Mouse (Mus musculus): ENCODE results near the gene Ctns. TPM values are rescaled to one million over a fixed set of nuclear protein-coding genes. Genes with fewer than 3 reads are reported as not detected.

Ctns gene
- polyA plus RNA-seq, 1 experiment from 2014 or later, result 18.6 TPM

DNA sequence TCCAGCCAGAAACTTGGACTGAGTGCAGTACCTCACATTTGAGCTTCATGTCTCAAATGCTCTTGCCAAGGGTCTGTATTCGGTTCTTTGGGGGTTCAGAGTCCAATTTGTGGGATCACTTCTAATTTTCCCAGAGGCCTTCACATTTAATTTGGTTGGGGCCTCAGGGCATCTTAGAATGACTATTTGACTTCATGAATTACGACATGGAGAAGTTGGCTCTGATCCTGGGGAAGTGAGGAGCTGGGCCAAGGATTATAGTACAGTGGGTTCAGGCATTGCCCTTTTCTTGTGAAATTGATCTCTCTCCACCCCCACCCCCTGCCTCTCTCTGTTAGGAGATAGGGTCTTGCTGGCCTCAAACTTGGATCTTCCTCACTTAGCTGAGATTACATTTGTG is 2.2 kb upstream of the Ctns start:
- Histone ChIP-seq H3K9me3 (replicated peaks; ENCODE audit: control insufficient read depth, low read length, poor library complexity, severe bottlenecking) (no peaks in the 10 kb centered on the region), H3K27ac (ENCODE audit: low read length) (no peak overlapping the region), H3K36me3 (ENCODE audit: control insufficient read depth, insufficient read depth, low read length) (no peaks in the 10 kb centered on the region), H3K4me1 (ENCODE audit: control insufficient read depth, insufficient read depth, low read length) (peaks cover 11% of the 10 kb centered on the region), H3K4me3 (ENCODE audit: low read depth, low read length) (no peak overlapping the region), H3K27me3 (ENCODE audit: control insufficient read depth, insufficient read depth, low read depth, low read length) (no peaks in the 10 kb centered on the region), H3K9ac (ENCODE audit: low read depth, low read length) (no peak overlapping the region), H3K4me2 (ENCODE audit: low read length) (no peak overlapping the region)
- ATAC-seq, result no peak
- WGBS, result 67% methylated on average over 2 of the region's 2 CpGs

DNA sequence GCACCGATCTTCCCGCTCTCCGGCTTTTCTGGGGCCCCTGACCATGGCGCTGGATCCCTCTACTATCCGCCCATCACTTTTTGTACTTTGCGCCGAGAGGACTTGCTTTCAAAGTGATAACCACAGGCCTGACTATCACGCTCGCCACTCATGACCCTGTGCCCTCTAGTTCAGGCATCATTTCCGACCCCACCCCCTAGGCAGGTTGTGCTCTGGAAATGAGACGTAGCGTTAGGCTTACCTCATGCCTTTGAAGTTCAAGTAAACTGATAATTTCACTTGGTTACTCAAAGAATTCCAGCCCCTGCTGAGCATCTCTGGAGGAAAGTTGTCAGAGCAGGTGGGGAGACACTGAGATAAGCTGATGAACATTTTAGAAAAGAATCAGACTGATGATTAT is 1.0 kb upstream of the Ctns start:
- Histone ChIP-seq H3K4me3 (ENCODE audit: low read depth, low read length) (peak overlapping the region; percentile 73), H3K27me3 (ENCODE audit: control insufficient read depth, insufficient read depth, low read depth, low read length) (no peaks in the 10 kb centered on the region), H3K9me3 (replicated peaks; ENCODE audit: control insufficient read depth, low read length, poor library complexity, severe bottlenecking) (no peaks in the 10 kb centered on the region), H3K4me1 (ENCODE audit: control insufficient read depth, insufficient read depth, low read length) (peaks cover 11% of the 10 kb centered on the region), H3K4me2 (ENCODE audit: low read length) (peak overlapping the region; percentile 91), H3K27ac (ENCODE audit: low read length) (peak overlapping the region; percentile 66; the same call in 1 of the 2 replicates), H3K9ac (ENCODE audit: low read depth, low read length) (peak overlapping the region; percentile 90), H3K36me3 (ENCODE audit: control insufficient read depth, insufficient read depth, low read length) (no peaks in the 10 kb centered on the region)
- 2% methylated on average over 12 of the region's 12 CpGs for WGBS
- ATAC-seq, result no peak

DNA sequence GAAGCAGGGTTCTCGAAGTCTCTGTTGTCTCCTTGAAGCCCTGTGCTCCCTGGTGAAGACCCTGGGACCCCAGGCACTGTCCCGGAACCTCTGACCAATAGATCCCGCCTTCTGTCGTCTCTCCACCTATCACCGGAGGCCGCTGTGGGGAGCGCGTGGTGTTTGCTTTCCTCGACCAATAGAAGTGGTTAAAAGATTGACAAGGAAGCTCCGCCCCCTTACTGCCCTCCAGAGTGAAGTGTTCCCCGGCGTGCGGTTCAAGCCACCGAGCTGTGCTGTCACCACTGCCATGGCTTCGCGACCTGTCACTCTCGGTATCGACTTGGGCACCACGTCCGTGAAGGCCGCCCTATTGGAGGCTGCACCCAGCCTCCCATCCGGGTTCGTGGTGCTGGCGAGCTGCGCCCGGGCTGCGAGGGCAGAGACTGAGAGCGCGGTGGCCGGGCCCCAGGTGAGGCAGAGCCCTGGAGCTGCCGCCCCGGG is 429 bp upstream of the Ctns start, which contains the start of gene Shpk:
TSS of gene Shpk (plus strand) at position 231 of the 483 bp plus-strand sequence.
- peak within 1 kb of the TSS; percentile 73 for H3K4me3 ChIP-seq (ENCODE audit: low read depth, low read length)
- peak within 1 kb of the TSS; percentile 90 for H3K9ac ChIP-seq (ENCODE audit: low read depth, low read length)
- H3K27ac ChIP-seq (ENCODE audit: low read length), result peak within 1 kb of the TSS; percentile 77
- WGBS, result under 1% methylated on average over 31 of the region's 32 CpGs
- no peaks in the 10 kb centered on the region for H3K27me3 ChIP-seq (ENCODE audit: control insufficient read depth, insufficient read depth, low read depth, low read length)
- H3K4me1 ChIP-seq (ENCODE audit: control insufficient read depth, insufficient read depth, low read length), result peaks cover 11% of the 10 kb centered on the region
- no peaks in the 10 kb centered on the region for H3K9me3 ChIP-seq (replicated peaks; ENCODE audit: control insufficient read depth, low read length, poor library complexity, severe bottlenecking)
- no peaks in the 10 kb centered on the region for H3K36me3 ChIP-seq (ENCODE audit: control insufficient read depth, insufficient read depth, low read length)
- H3K4me2 ChIP-seq (ENCODE audit: low read length), result peak within 1 kb of the TSS; percentile 91
- peak; percentile 97 for ATAC-seq

DNA sequence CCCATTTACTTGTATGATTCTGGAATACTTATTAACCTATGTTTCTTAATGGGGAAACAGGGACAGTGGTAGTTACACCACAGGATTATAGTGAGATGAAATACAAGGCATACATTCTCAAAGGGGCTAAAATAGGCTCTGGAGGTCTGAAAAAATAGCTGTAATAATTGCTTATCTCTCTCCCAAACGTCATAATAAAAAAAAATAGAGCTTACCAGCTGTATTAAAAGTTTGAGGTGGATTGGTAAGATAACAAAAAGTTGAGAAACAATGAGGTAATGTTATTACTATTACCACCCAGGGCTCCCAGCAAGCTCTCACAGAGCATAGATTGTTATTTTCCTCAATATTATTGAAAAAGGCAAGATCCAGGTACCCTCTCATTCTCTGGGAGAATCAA is 652 bp downstream of the Ctns start:
- Histone ChIP-seq H3K9me3 (replicated peaks; ENCODE audit: control insufficient read depth, low read length, poor library complexity, severe bottlenecking) (no peaks in the 10 kb centered on the region), H3K4me1 (ENCODE audit: control insufficient read depth, insufficient read depth, low read length) (peaks cover 11% of the 10 kb centered on the region), H3K27me3 (ENCODE audit: control insufficient read depth, insufficient read depth, low read depth, low read length) (no peaks in the 10 kb centered on the region), H3K4me2 (ENCODE audit: low read length) (peak overlapping the region; percentile 91), H3K27ac (ENCODE audit: low read length) (no peak overlapping the region; the same call in 1 of the 2 replicates), H3K4me3 (ENCODE audit: low read depth, low read length) (peak overlapping the region; percentile 73), H3K9ac (ENCODE audit: low read depth, low read length) (peak overlapping the region; percentile 90), H3K36me3 (ENCODE audit: control insufficient read depth, insufficient read depth, low read length) (no peaks in the 10 kb centered on the region)
- WGBS, result 8% methylated on average over 1 of the region's 1 CpGs
- ATAC-seq, result no peak

DNA sequence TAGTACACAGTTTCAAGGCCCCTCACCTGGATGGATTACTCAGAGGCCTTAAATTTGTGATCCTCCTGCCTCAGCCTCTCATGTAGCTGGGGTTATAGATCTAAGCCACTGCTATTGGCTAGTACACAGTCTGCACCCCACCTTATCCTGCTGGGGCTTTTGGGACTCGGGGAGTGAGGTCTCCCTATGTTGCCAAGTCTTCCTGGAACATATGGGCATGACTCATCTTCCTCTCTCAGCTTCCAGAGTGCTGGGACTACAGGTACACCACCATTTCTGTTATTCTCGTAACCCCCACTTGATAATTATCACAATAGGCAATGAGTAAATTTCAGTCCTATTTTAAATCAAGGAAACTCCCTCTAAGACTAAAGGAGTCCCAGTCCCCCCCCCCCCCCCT is 4.4 kb downstream of the Ctns start:
- Histone ChIP-seq H3K4me1 (ENCODE audit: control insufficient read depth, insufficient read depth, low read length) (peaks cover 8% of the 10 kb centered on the region; the same call in 1 of the 2 replicates), H3K9ac (ENCODE audit: low read depth, low read length) (no peak overlapping the region)

DNA sequence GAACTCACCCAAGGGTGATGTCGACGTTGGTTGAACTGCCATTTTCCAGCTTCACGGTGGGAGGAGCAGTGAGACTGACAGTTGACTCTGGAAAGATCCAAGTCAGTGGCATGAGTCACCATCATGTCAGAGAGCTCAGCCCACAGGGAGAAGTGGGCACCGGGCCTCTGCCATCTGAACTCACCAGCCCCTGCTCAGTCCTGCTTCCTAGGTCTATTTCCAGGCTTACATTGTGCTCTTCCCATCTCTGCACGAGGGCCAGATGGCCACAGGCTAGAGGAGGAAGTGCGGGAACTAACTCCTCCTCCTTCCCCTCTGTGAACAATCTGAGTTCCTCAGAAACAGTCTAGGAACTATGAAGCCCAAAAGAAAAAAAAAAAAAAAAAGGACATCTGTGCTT is 5.8 kb downstream of the Ctns start:
- peaks cover 16% of the 10 kb centered on the region for H3K36me3 ChIP-seq (ENCODE audit: control insufficient read depth, insufficient read depth, low read length)
- no peak overlapping the region for H3K4me3 ChIP-seq (ENCODE audit: low read depth, low read length)
- H3K27ac ChIP-seq (ENCODE audit: low read length), result no peak overlapping the region
- H3K9ac ChIP-seq (ENCODE audit: low read depth, low read length), result no peak overlapping the region
- H3K4me2 ChIP-seq (ENCODE audit: low read length), result no peak overlapping the region
- no peak for ATAC-seq
- H3K4me1 ChIP-seq (ENCODE audit: control insufficient read depth, insufficient read depth, low read length), result peaks cover 3% of the 10 kb centered on the region; the same call in 1 of the 2 replicates
- no peaks in the 10 kb centered on the region for H3K27me3 ChIP-seq (ENCODE audit: control insufficient read depth, insufficient read depth, low read depth, low read length)
- WGBS, result 80% methylated on average over 6 of the region's 6 CpGs
- H3K9me3 ChIP-seq (replicated peaks; ENCODE audit: control insufficient read depth, low read length, poor library complexity, severe bottlenecking), result no peaks in the 10 kb centered on the region

More for the DNA sequence above, 4.4 kb downstream of the Ctns start:
- Histone ChIP-seq H3K4me2 (ENCODE audit: low read length) (no peak overlapping the region), H3K4me3 (ENCODE audit: low read depth, low read length) (no peak overlapping the region), H3K36me3 (ENCODE audit: control insufficient read depth, insufficient read depth, low read length) (peaks cover 16% of the 10 kb centered on the region), H3K9me3 (replicated peaks; ENCODE audit: control insufficient read depth, low read length, poor library complexity, severe bottlenecking) (no peaks in the 10 kb centered on the region), H3K27me3 (ENCODE audit: control insufficient read depth, insufficient read depth, low read depth, low read length) (no peaks in the 10 kb centered on the region), H3K27ac (ENCODE audit: low read length) (no peak overlapping the region)
- no peak for ATAC-seq
- 74% methylated on average over 2 of the region's 2 CpGs for WGBS

DNA sequence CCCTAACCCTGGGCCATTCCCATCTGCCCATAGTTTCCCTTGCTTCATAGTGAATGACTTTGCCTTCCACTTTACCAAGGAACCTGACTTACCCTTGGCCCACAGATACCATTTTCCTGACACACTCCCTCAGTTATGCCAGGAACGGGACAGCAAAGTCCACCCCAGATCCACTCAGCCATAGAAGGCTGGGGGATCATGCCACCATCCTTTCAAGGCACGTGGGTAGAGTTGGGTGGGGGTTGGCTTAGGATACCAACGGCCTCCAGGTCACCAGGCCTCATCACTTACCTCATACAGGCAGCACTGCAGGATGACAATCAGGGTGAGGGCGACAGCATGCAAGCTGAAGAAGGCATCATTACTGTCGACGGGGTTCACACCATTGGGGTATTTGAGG is 11.6 kb downstream of the Ctns start:
- H3K4me1 ChIP-seq (ENCODE audit: control insufficient read depth, insufficient read depth, low read length), result no peaks in the 10 kb centered on the region
- no peak overlapping the region for H3K4me3 ChIP-seq (ENCODE audit: low read depth, low read length)
- H3K9me3 ChIP-seq (replicated peaks; ENCODE audit: control insufficient read depth, low read length, poor library complexity, severe bottlenecking), result no peaks in the 10 kb centered on the region
- no peak overlapping the region for H3K4me2 ChIP-seq (ENCODE audit: low read length)
- H3K9ac ChIP-seq (ENCODE audit: low read depth, low read length), result no peak overlapping the region
- no peak overlapping the region for H3K27ac ChIP-seq (ENCODE audit: low read length)
- H3K27me3 ChIP-seq (ENCODE audit: control insufficient read depth, insufficient read depth, low read depth, low read length), result no peaks in the 10 kb centered on the region
- 92% methylated on average over 6 of the region's 6 CpGs for WGBS
- H3K36me3 ChIP-seq (ENCODE audit: control insufficient read depth, insufficient read depth, low read length), result peaks cover 33% of the 10 kb centered on the region
- no peak for ATAC-seq

DNA sequence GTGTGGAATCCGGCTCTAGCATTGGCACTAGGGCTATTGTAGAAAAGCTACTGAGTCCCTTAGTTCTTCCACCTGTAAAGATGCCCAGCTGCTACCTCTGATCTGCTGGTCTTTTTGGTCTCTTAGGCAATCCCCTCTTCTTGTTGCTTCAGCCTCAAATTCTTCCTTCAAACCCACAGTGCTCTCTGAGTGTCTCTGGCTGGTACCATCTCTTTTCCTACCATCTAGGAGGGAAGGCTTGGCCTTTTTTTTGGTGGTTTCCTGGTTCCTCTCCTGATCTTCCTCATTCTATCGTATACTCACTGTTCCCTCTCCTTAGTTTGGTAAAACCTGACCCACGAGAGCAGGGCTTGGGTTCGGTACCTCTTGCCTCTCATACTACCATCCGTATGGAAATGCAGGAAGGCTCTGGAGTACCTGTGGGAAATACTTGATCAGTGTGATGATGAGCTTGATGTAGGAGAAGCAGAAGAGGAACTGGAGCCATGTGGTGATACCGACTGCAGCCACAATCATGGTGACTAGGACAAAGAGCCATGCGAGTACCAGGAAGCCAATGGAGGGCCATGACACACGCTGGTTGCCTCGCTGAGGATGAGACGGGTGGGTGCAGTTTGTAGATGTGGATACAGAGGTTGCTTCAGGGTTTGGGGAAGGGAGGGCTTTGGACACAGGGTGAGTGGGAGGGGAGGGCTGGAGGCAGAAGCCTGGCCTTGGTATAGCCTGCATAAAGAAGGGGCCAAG is 12.8 kb downstream of the Ctns start:
- H3K9me3 ChIP-seq (replicated peaks; ENCODE audit: control insufficient read depth, low read length, poor library complexity, severe bottlenecking), result no peaks in the 10 kb centered on the region
- H3K9ac ChIP-seq (ENCODE audit: low read depth, low read length), result no peak overlapping the region
- 92% methylated on average over 10 of the region's 10 CpGs for WGBS
- H3K36me3 ChIP-seq (ENCODE audit: control insufficient read depth, insufficient read depth, low read length), result peaks cover 25% of the 10 kb centered on the region
- no peaks in the 10 kb centered on the region for H3K4me1 ChIP-seq (ENCODE audit: control insufficient read depth, insufficient read depth, low read length)
- H3K4me3 ChIP-seq (ENCODE audit: low read depth, low read length), result no peak overlapping the region
- no peak for ATAC-seq
- no peak overlapping the region for H3K27ac ChIP-seq (ENCODE audit: low read length)
- no peaks in the 10 kb centered on the region for H3K27me3 ChIP-seq (ENCODE audit: control insufficient read depth, insufficient read depth, low read depth, low read length)
- no peak overlapping the region for H3K4me2 ChIP-seq (ENCODE audit: low read length)

DNA sequence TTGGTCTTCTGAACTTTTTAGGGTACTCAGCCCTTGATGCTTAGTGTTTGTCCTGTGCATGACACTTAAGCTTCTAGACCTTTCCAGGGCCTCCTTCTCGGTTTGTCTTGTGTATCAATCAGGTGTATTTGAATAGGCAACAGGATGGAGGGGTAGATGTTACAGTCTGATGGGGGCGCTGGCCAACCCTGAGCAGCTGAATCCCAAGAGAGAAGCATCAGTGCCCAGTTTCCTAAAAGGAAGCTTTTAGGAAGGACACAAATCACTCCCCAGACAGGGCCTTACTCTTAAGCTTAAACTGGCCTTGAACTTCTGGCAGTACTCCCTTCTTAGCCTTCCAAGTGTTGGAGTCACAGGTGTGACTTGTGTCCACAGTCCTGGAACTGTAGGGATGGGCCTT is 20.9 kb downstream of the Ctns start:
- H3K27ac ChIP-seq (ENCODE audit: low read length), result peak overlapping the region; percentile 83
- peak overlapping the region; percentile 89 for H3K9ac ChIP-seq (ENCODE audit: low read depth, low read length)
- H3K4me3 ChIP-seq (ENCODE audit: low read depth, low read length), result peak overlapping the region; percentile 82
- H3K4me1 ChIP-seq (ENCODE audit: control insufficient read depth, insufficient read depth, low read length), result peaks cover 30% of the 10 kb centered on the region
- H3K9me3 ChIP-seq (replicated peaks; ENCODE audit: control insufficient read depth, low read length, poor library complexity, severe bottlenecking), result no peaks in the 10 kb centered on the region
- H3K27me3 ChIP-seq (ENCODE audit: control insufficient read depth, insufficient read depth, low read depth, low read length), result no peaks in the 10 kb centered on the region
- ATAC-seq, result no peak
- 6% methylated on average over 2 of the region's 2 CpGs for WGBS
- H3K36me3 ChIP-seq (ENCODE audit: control insufficient read depth, insufficient read depth, low read length), result peaks cover 3% of the 10 kb centered on the region; the same call in 1 of the 2 replicates
- H3K4me2 ChIP-seq (ENCODE audit: low read length), result peak overlapping the region; percentile 86
